In the genomic region with DNA sequence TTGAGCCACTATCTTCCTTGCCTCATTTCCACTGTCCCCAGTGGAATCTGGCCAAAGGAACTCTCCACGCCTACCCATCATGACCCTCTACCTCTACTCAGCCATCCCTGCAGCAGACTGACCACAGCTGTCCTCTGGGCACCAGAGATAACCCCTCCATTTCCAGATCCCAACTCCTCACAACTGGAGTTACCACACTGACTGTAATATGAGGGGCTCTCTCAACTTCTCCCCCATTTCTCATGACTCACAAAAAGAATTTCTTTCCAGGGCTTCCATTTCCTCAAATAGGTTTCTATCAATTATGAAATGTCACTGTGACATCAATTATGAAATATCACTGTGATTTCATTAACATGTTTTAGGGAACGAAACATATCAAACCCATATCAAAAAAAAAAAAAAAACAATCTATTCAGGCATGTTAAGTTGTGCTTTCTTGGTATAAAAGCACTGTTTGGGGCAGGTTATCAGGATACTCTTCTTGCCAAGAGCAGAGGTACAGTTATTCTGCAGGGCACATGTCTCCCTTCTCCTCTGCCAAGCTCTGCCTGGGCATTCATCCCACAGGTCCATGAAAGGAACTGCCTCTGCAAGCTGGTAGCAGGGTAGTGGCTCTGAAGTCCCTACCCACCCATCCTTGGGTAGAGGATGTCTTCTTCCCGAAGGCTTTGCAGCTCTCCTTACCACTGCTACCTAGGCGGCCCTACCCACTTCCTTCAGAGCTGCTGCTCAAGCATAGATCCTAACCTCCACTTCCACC, we compare ENCODE assay signal across 19 mouse cellular contexts. TPM values are rescaled to one million over a fixed set of nuclear protein-coding genes. Genes with fewer than 3 reads are reported as not detected.
DNase-seq lines count a peak whose midpoint lies in the region; ATAC-seq and TF ChIP-seq lines count a peak whose summit lies in the region.
"Had no signal": no experiment of that assay in that cellular context is flagged by ENCODE, and none has a peak within 500 bp of the region (broad histone marks: within the 10 kb centered on the region; RNA-seq: fewer than 3 reads in every experiment).

No protein-coding gene starts in this region.

- DNase-seq in heart, adult 8-10 months (ENCODE audit: low spot score) = peak; percentile 42
- DNase-seq in brain, embryonic 14.5 days (ENCODE audit: low read depth) = peak; percentile 4
- DNase-seq in cerebellum, postnatal 36 days = peak; percentile 44 to 52
- DNase-seq in kidney, postnatal 10 days = no peak
- DNase-seq: adrenal gland, postnatal 25 days; kidney, adult 9 months; thymus, adult 18-20 months had no signal

- H3K9ac ChIP-seq in heart, embryonic 11.5 days (ENCODE audit: low read depth, low read length) = no peak overlapping the region
- H3K9ac ChIP-seq: embryonic facial prominence, embryonic 13.5 days; limb, embryonic 12.5 days; liver, embryonic 15.5 days; midbrain, embryonic 12.5 days had no signal

- TF ChIP-seq CTCF in brain, embryonic 14.5 days (IDR thresholded peaks at IDR 0.05; ENCODE audit: borderline replicate concordance, extremely low read depth, insufficient read depth, insufficient read length) = no peak

- WGBS in heart, embryonic 11.5 days (ENCODE audit: insufficient replicate concordance) = 60% methylated on average over 4 of the region's 4 CpGs

- no peaks in the 10 kb centered on the region for H3K4me1 ChIP-seq in heart, embryonic 11.5 days (ENCODE audit: control insufficient read depth, insufficient read depth, low read length)
- H3K4me1 ChIP-seq: embryonic facial prominence, embryonic 13.5 days; limb, embryonic 12.5 days; liver, embryonic 15.5 days; midbrain, embryonic 12.5 days had no signal

- H3K27ac ChIP-seq in heart, embryonic 11.5 days (ENCODE audit: low read depth, low read length) = no peak overlapping the region
- H3K27ac ChIP-seq: embryonic facial prominence, embryonic 13.5 days; layer of hippocampus, adult 2 months; left cerebral cortex, adult 2 months; limb, embryonic 12.5 days; liver, embryonic 15.5 days; midbrain, embryonic 12.5 days had no signal

- H3K36me3 ChIP-seq in heart, embryonic 11.5 days (ENCODE audit: control insufficient read depth, insufficient read depth, low read length) = no peaks in the 10 kb centered on the region
- H3K36me3 ChIP-seq: embryonic facial prominence, embryonic 13.5 days; limb, embryonic 12.5 days; liver, embryonic 15.5 days; midbrain, embryonic 12.5 days had no signal

- H3K4me3 ChIP-seq in heart, embryonic 11.5 days (ENCODE audit: low read depth, low read length) = no peak overlapping the region
- H3K4me3 ChIP-seq: embryonic facial prominence, embryonic 13.5 days; layer of hippocampus, adult 2 months; left cerebral cortex, adult 2 months; limb, embryonic 12.5 days; liver, embryonic 15.5 days; midbrain, embryonic 12.5 days; myocyte had no signal

- TF ChIP-seq POLR2A in brain, embryonic 14.5 days (IDR thresholded peaks at IDR 0.05; ENCODE audit: borderline replicate concordance, extremely low read depth, insufficient read depth, insufficient read length, poor library complexity, severe bottlenecking) = no peak

- H3K27me3 ChIP-seq in heart, embryonic 11.5 days (ENCODE audit: control insufficient read depth, insufficient read depth, low read length) = no peaks in the 10 kb centered on the region
- H3K27me3 ChIP-seq: embryonic facial prominence, embryonic 13.5 days; liver, embryonic 15.5 days; midbrain, embryonic 12.5 days had no signal

- H3K9me3 ChIP-seq in heart, embryonic 11.5 days (replicated peaks; ENCODE audit: control insufficient read depth, low read length) = no peaks in the 10 kb centered on the region
- H3K9me3 ChIP-seq: embryonic facial prominence, embryonic 13.5 days; limb, embryonic 12.5 days; liver, embryonic 15.5 days; midbrain, embryonic 12.5 days had no signal

- no peak overlapping the region for H3K4me2 ChIP-seq in heart, embryonic 11.5 days
- H3K4me2 ChIP-seq: embryonic facial prominence, embryonic 13.5 days; limb, embryonic 12.5 days; liver, embryonic 15.5 days; midbrain, embryonic 12.5 days had no signal

- no peak for ATAC-seq in heart, embryonic 11.5 days (replicated peaks; ENCODE audit: insufficient number of reproducible peaks, low FRiP score, low TSS enrichment)
- peak; percentile 61 for ATAC-seq in megakaryocyte progenitor cell, adult 5-6 weeks (replicated peaks; ENCODE audit: poor library complexity)
- ATAC-seq in erythroblast, adult 5-6 weeks (replicated peaks; ENCODE audit: low FRiP score, poor library complexity, severe bottlenecking) = no peak
- ATAC-seq: CD4-positive, CD25-positive, alpha-beta regulatory T cell, adult 4 months; inflammation-experienced regulatory T-cells, adult 6 months had no signal

RNA-seq across cellular contexts. Expression of a gene that starts 10.1 kb away (rescaled TPM):
- 1 to 10 TPM; 1.6 to 4.5 (median 2.3) TPM for total RNA-seq in heart, adult 8-10 months (2022)
- 0.19 and 0.30 TPM in 2 replicates for polyA plus RNA-seq in heart, embryonic 11.5 days (2014; fragmentation: Nextera tagmentation; extraction: Ambion mirVana)
- polyA plus RNA-seq in brain, embryonic 14.5 days (2012; rRNA removed) = 0.13 and 0.27 TPM in 2 replicates
- total RNA-seq in megakaryocyte progenitor cell, adult 5-6 weeks (2015) = 32.7 and 38.3 TPM in 2 replicates
- 42.8 and 51.9 TPM in 2 replicates for total RNA-seq in megakaryocyte progenitor cell, adult 5-6 weeks (2017)
- 6.7 and 13.6 TPM in 2 replicates for total RNA-seq in erythroblast, adult 5-6 weeks (2015; ENCODE audit: low replicate concordance)
- 5.9 and 8.2 TPM in 2 replicates for total RNA-seq in erythroblast, adult 5-6 weeks (2017; ENCODE audit: low replicate concordance)

RNA-seq across cellular contexts. Expression of a gene that starts 38.6 kb away (rescaled TPM):
- 1 to 10 TPM in 3 of 4 experiments, under 1 TPM in 1; 0.65 to 2.4 (median 1.2) TPM for total RNA-seq in heart, adult 8-10 months (2022)
- polyA plus RNA-seq in heart, embryonic 11.5 days (2014; fragmentation: Nextera tagmentation; extraction: Ambion mirVana) = 3.5 and 4.5 TPM in 2 replicates
- polyA plus RNA-seq in brain, embryonic 14.5 days (2012; rRNA removed) = 1.1 and 1.9 TPM in 2 replicates
- total RNA-seq in megakaryocyte progenitor cell, adult 5-6 weeks (2015) = 0.22 and 0.35 TPM in 2 replicates
- 0.57 and 1.4 TPM in 2 replicates for total RNA-seq in megakaryocyte progenitor cell, adult 5-6 weeks (2017)
- total RNA-seq in erythroblast, adult 5-6 weeks (2015; ENCODE audit: low replicate concordance) = not detected in 2 replicates
- not detected in 2 replicates for total RNA-seq in erythroblast, adult 5-6 weeks (2017; ENCODE audit: low replicate concordance)
- polyA plus RNA-seq: CD4-positive, CD25-positive, alpha-beta regulatory T cell, adult 4 months had no signal
